Mouse (Mus musculus) gastrocnemius, postnatal 14 days (tissue): ENCODE results near the gene Zcchc17. TPM values are rescaled to one million over a fixed set of nuclear protein-coding genes. Genes with fewer than 3 reads are reported as not detected.

Experiments used
- DNase-seq: peaks from one replicate; pipeline ENCODE4 v3.0.0; 2021; ENCODE audit warnings: mixed read lengths
- intact Hi-C: fragments of 180-260 bp; cut with DNase I; formaldehyde crosslinking; loops from one replicate; pipeline ENCODE4 v1.15.1; 2025; ENCODE audit warnings: low total_unique reads
- total RNA-seq, 2 experiments: library from RNA; stranded (reverse); gene quantifications; 2 replicates each; pipeline ENCODE4 v1.2.3; 2021

The Zcchc17 gene
- total RNA-seq, 2 experiments from 2014 or later: 41.5 to 44.0 TPM

GRCm38 (mm10) chr4:130322567-130322966 lies 37.2 kb downstream of the Zcchc17 start:
- DNase-seq: no peak
- intact Hi-C loops: no loop called here

GRCm38 (mm10) chr4:130321640-130322039 lies 38.1 kb downstream of the Zcchc17 start:
- intact Hi-C loops: no loop called here
- no peak for DNase-seq

- no peak for DNase-seq
- intact Hi-C loops: no loop called here
These were observed 40.2 kb downstream of the Zcchc17 start for GRCm38 (mm10) chr4:130319564-130319963.

- intact Hi-C loops: no loop called here
- no peak for DNase-seq
These were observed 41.6 kb downstream of the Zcchc17 start for GRCm38 (mm10) chr4:130318122-130318521.

- DNase-seq: no peak
- intact Hi-C loops: no loop called here
These were observed 43.1 kb downstream of the Zcchc17 start for GRCm38 (mm10) chr4:130316691-130317090.

GRCm38 (mm10) chr4:130315771-130316527 lies 43.8 kb downstream of the Zcchc17 start:
- intact Hi-C loops: no loop called here
- no peak for DNase-seq

GRCm38 (mm10) chr4:130313552-130313951 lies 46.2 kb downstream of the Zcchc17 start:
- no peak for DNase-seq
- intact Hi-C loops: no loop called here

- no peak for DNase-seq
- intact Hi-C loops: no loop called here
These were observed 47.2 kb downstream of the Zcchc17 start for GRCm38 (mm10) chr4:130312526-130312925.

- DNase-seq: no peak
- intact Hi-C loops: no loop called here
These were observed 50.5 kb downstream of the Zcchc17 start for GRCm38 (mm10) chr4:130309254-130309653.

- intact Hi-C loops: no loop called here
- DNase-seq: peak; percentile 68
These were observed 51.3 kb downstream of the Zcchc17 start, which contains the start of the genes Fabp3 and Gm10570 for GRCm38 (mm10) chr4:130308231-130309081. Fabp3 (plus strand) TSS chr4:130308595. Gm10570 (minus strand) TSS chr4:130308674.

GRCm38 (mm10) chr4:130307851-130308230 lies 51.9 kb downstream of the Zcchc17 start:
- intact Hi-C loops: no loop called here

GRCm38 (mm10) chr4:130306796-130307630 lies 52.7 kb downstream of the Zcchc17 start:
- peak; percentile 59 for DNase-seq
- intact Hi-C loops: no loop called here

More at GRCm38 (mm10) chr4:130307851-130308230, 51.9 kb downstream of the Zcchc17 start:
- peak; percentile 42 for DNase-seq

- no peak for DNase-seq
- intact Hi-C loops: no loop called here
These were observed 55.0 kb downstream of the Zcchc17 start for GRCm38 (mm10) chr4:130304746-130305145.

- DNase-seq: no peak
- intact Hi-C loops: no loop called here
These were observed 57.4 kb downstream of the Zcchc17 start for GRCm38 (mm10) chr4:130302285-130302870.

GRCm38 (mm10) chr4:130299629-130300018 lies 60.1 kb downstream of the Zcchc17 start:
- no peak for DNase-seq
- intact Hi-C loops: no loop called here

GRCm38 (mm10) chr4:130298877-130299628 lies 60.7 kb downstream of the Zcchc17 start:
- intact Hi-C loops: no loop called here

GRCm38 (mm10) chr4:130297123-130297529 lies 62.6 kb downstream of the Zcchc17 start:
- intact Hi-C loops: no loop called here
- no peak for DNase-seq

More at GRCm38 (mm10) chr4:130298877-130299628, 60.7 kb downstream of the Zcchc17 start:
- peak; percentile 77 for DNase-seq

- intact Hi-C loops: no loop called here
- DNase-seq: no peak
These were observed 63.3 kb downstream of the Zcchc17 start for GRCm38 (mm10) chr4:130296243-130296965.
